ENCODE assay signal across 20 mouse cellular contexts in the genomic region with DNA sequence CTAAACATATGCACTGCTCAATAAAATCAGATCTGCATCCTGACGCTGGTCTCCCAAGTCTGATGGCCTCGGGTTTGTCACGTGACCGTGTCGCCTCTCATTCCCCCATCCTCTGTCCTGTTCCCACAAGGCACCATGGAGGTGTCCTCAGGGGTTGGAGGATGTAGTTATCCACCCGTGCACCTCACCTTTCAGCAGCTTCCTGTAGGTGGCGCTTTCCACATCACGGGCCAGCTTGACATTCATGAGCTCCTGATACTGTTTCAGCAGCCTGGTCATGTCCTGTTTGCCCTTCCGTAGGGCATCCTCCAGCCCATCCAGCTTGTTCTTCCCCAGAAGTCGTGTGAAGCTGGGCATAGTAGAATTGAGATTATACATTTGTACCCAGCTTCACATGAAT. TPM values are rescaled to one million over a fixed set of nuclear protein-coding genes. Genes with fewer than 3 reads are reported as not detected.
DNase-seq lines count a peak whose midpoint lies in the region; ATAC-seq and TF ChIP-seq lines count a peak whose summit lies in the region.
"Had no signal": no experiment of that assay in that cellular context is flagged by ENCODE, and none has a peak within 500 bp of the region (broad histone marks: within the 10 kb centered on the region; RNA-seq: fewer than 3 reads in every experiment).

No protein-coding gene starts in this region.

- no peak for DNase-seq in hindbrain, postnatal 0 days (ENCODE audit: low spot score)
- DNase-seq in midbrain, postnatal 0 days (ENCODE audit: low spot score), result no peak
- DNase-seq in R1 (ENCODE audit: low read depth, low spot score), result peak; percentile 77
- DNase-seq in stomach, postnatal 0 days (ENCODE audit: low spot score), result peak; percentile 16
- no peak for DNase-seq in left cerebral cortex, postnatal 10 days (ENCODE audit: extremely low spot score in 1 of 2, low spot score in 2 of 2)
- no peak for DNase-seq in layer of hippocampus, adult 9-10 months (ENCODE audit: low spot score)
- DNase-seq: adrenal gland, postnatal 25 days; cerebellum, adult 8-10 months; heart, postnatal 14 days; liver, embryonic 13.5 days; right cerebral cortex, adult 18-20 months had no signal

- WGBS in hindbrain, postnatal 0 days, result 79% methylated on average over 10 of the region's 10 CpGs
- 79% methylated on average over 10 of the region's 10 CpGs for WGBS in hindbrain, embryonic 12.5 days
- 80% methylated on average over 10 of the region's 10 CpGs for WGBS in midbrain, postnatal 0 days
- 80% methylated on average over 10 of the region's 10 CpGs for WGBS in midbrain, embryonic 16.5 days
- 77% methylated on average over 10 of the region's 10 CpGs for WGBS in stomach, postnatal 0 days

- no peak for ATAC-seq in hindbrain, postnatal 0 days
- no peak for ATAC-seq in hindbrain, embryonic 12.5 days (ENCODE audit: low FRiP score)
- ATAC-seq in midbrain, postnatal 0 days (ENCODE audit: low FRiP score), result no peak
- ATAC-seq in midbrain, embryonic 16.5 days, result no peak
- no peak for ATAC-seq in stomach, postnatal 0 days (ENCODE audit: low FRiP score, low TSS enrichment)
- ATAC-seq: forebrain, embryonic 14.5 days had no signal

- H3K36me3 ChIP-seq in hindbrain, postnatal 0 days (ENCODE audit: insufficient read depth, low read length), result no peaks in the 10 kb centered on the region
- no peaks in the 10 kb centered on the region for H3K36me3 ChIP-seq in hindbrain, embryonic 12.5 days
- H3K36me3 ChIP-seq in midbrain, postnatal 0 days (ENCODE audit: insufficient read depth, low read length), result no peaks in the 10 kb centered on the region
- H3K36me3 ChIP-seq in midbrain, embryonic 16.5 days (ENCODE audit: control insufficient read depth, insufficient read depth, low read length), result no peaks in the 10 kb centered on the region
- no peaks in the 10 kb centered on the region for H3K36me3 ChIP-seq in stomach, postnatal 0 days (ENCODE audit: control insufficient read depth, insufficient read depth, low read length)
- H3K36me3 ChIP-seq: embryonic facial prominence, embryonic 12.5 days; liver, embryonic 13.5 days; stomach, embryonic 15.5 days had no signal

- no peak overlapping the region for H3K27ac ChIP-seq in hindbrain, postnatal 0 days
- H3K27ac ChIP-seq in hindbrain, embryonic 12.5 days, result no peak overlapping the region
- H3K27ac ChIP-seq in midbrain, postnatal 0 days (ENCODE audit: low read depth, low read length), result no peak overlapping the region
- no peak overlapping the region for H3K27ac ChIP-seq in midbrain, embryonic 16.5 days (ENCODE audit: low read length)
- no peak overlapping the region for H3K27ac ChIP-seq in stomach, postnatal 0 days (replicated peaks)
- H3K27ac ChIP-seq: embryonic facial prominence, embryonic 12.5 days; liver, embryonic 13.5 days; stomach, embryonic 15.5 days had no signal

- H3K27me3 ChIP-seq in hindbrain, postnatal 0 days (ENCODE audit: insufficient read depth, low read length), result no peaks in the 10 kb centered on the region
- H3K27me3 ChIP-seq in hindbrain, embryonic 12.5 days, result no peaks in the 10 kb centered on the region
- H3K27me3 ChIP-seq in midbrain, postnatal 0 days (ENCODE audit: insufficient read depth, low read length), result no peaks in the 10 kb centered on the region
- no peaks in the 10 kb centered on the region for H3K27me3 ChIP-seq in midbrain, embryonic 16.5 days (ENCODE audit: control insufficient read depth, insufficient read depth, low read depth, low read length)
- no peaks in the 10 kb centered on the region for H3K27me3 ChIP-seq in stomach, postnatal 0 days (ENCODE audit: control insufficient read depth, insufficient read depth, low read length)
- H3K27me3 ChIP-seq: embryonic facial prominence, embryonic 12.5 days; liver, embryonic 13.5 days; stomach, embryonic 15.5 days had no signal

- no peak for TF ChIP-seq EP300 in stomach, postnatal 0 days (optimal IDR thresholded peaks at IDR 0.05)

- intact Hi-C loops in left cerebral cortex, postnatal 10 days (cut with DNase I), result no loop called here

- H3K9ac ChIP-seq in hindbrain, postnatal 0 days (replicated peaks; ENCODE audit: low read length), result no peak overlapping the region
- H3K9ac ChIP-seq in hindbrain, embryonic 12.5 days, result no peak overlapping the region
- no peak overlapping the region for H3K9ac ChIP-seq in midbrain, postnatal 0 days (replicated peaks; ENCODE audit: low read length, poor library complexity, severe bottlenecking)
- no peak overlapping the region for H3K9ac ChIP-seq in midbrain, embryonic 16.5 days (ENCODE audit: low read depth, low read length)
- H3K9ac ChIP-seq in stomach, postnatal 0 days (ENCODE audit: low read length), result no peak overlapping the region
- H3K9ac ChIP-seq: embryonic facial prominence, embryonic 12.5 days; liver, embryonic 13.5 days; stomach, embryonic 15.5 days had no signal

- TF ChIP-seq CTCF in hindbrain, postnatal 0 days (IDR thresholded peaks at IDR 0.05; ENCODE audit: low read depth), result peak; percentile 18; the same call in 1 of the 2 replicates
- peak; percentile 24 for TF ChIP-seq CTCF in midbrain, postnatal 0 days (IDR thresholded peaks at IDR 0.05)
- peak; percentile 49 for TF ChIP-seq CTCF in stomach, postnatal 0 days (IDR thresholded peaks at IDR 0.05; ENCODE audit: low read depth)

- no peak overlapping the region for H3K4me3 ChIP-seq in hindbrain, postnatal 0 days (ENCODE audit: low read length)
- no peak overlapping the region for H3K4me3 ChIP-seq in hindbrain, embryonic 12.5 days
- H3K4me3 ChIP-seq in midbrain, postnatal 0 days (ENCODE audit: low read depth, low read length), result no peak overlapping the region
- H3K4me3 ChIP-seq in midbrain, embryonic 16.5 days (ENCODE audit: low read depth, low read length), result no peak overlapping the region
- no peak overlapping the region for H3K4me3 ChIP-seq in stomach, postnatal 0 days (ENCODE audit: low read depth, low read length)
- H3K4me3 ChIP-seq: embryonic facial prominence, embryonic 12.5 days; liver, embryonic 13.5 days; stomach, embryonic 15.5 days had no signal

- no peaks in the 10 kb centered on the region for H3K9me3 ChIP-seq in hindbrain, postnatal 0 days (ENCODE audit: low read length)
- no peaks in the 10 kb centered on the region for H3K9me3 ChIP-seq in hindbrain, embryonic 12.5 days (replicated peaks)
- no peaks in the 10 kb centered on the region for H3K9me3 ChIP-seq in midbrain, postnatal 0 days (ENCODE audit: low read length)
- no peaks in the 10 kb centered on the region for H3K9me3 ChIP-seq in midbrain, embryonic 16.5 days (replicated peaks; ENCODE audit: control insufficient read depth, low read length, poor library complexity, severe bottlenecking)
- no peaks in the 10 kb centered on the region for H3K9me3 ChIP-seq in stomach, postnatal 0 days (ENCODE audit: control insufficient read depth, low read length)
- H3K9me3 ChIP-seq: embryonic facial prominence, embryonic 12.5 days; liver, embryonic 13.5 days; stomach, embryonic 15.5 days had no signal

- no peaks in the 10 kb centered on the region for H3K4me1 ChIP-seq in hindbrain, postnatal 0 days (ENCODE audit: insufficient read depth, low read length)
- H3K4me1 ChIP-seq in hindbrain, embryonic 12.5 days, result no peaks in the 10 kb centered on the region
- no peaks in the 10 kb centered on the region for H3K4me1 ChIP-seq in midbrain, postnatal 0 days (ENCODE audit: insufficient read depth, low read length)
- H3K4me1 ChIP-seq in midbrain, embryonic 16.5 days (ENCODE audit: control insufficient read depth, insufficient read depth, low read length), result no peaks in the 10 kb centered on the region
- H3K4me1 ChIP-seq in stomach, postnatal 0 days (replicated peaks; ENCODE audit: control insufficient read depth, insufficient read depth), result no peaks in the 10 kb centered on the region
- H3K4me1 ChIP-seq: embryonic facial prominence, embryonic 12.5 days; liver, embryonic 13.5 days; stomach, embryonic 15.5 days had no signal

- H3K4me2 ChIP-seq in hindbrain, postnatal 0 days (ENCODE audit: low read depth, low read length), result no peak overlapping the region
- H3K4me2 ChIP-seq in hindbrain, embryonic 12.5 days (replicated peaks), result no peak overlapping the region
- no peak overlapping the region for H3K4me2 ChIP-seq in midbrain, postnatal 0 days (ENCODE audit: low read depth, low read length, poor library complexity, severe bottlenecking)
- H3K4me2 ChIP-seq in midbrain, embryonic 16.5 days (ENCODE audit: low read length), result no peak overlapping the region
- H3K4me2 ChIP-seq in stomach, postnatal 0 days (replicated peaks; ENCODE audit: low read depth), result no peak overlapping the region
- H3K4me2 ChIP-seq: embryonic facial prominence, embryonic 12.5 days; liver, embryonic 13.5 days; stomach, embryonic 15.5 days had no signal

RNA-seq across cellular contexts. Expression of a gene that starts 14.5 kb away (rescaled TPM):
- total RNA-seq in hindbrain, postnatal 0 days (2014; rRNA removed), result 0.10 and 0.47 TPM in 2 replicates
- polyA plus RNA-seq in hindbrain, postnatal 0 days (2015; fragmentation: Nextera tagmentation; extraction: Ambion mirVana), result 0.09 and 0.15 TPM in 2 replicates
- 0.08 and 0.18 TPM in 2 replicates for polyA plus RNA-seq in hindbrain, embryonic 12.5 days (2016; fragmentation: Nextera tagmentation; extraction: Ambion mirVana)
- 0.05 TPM in 1 of 2 replicates, not detected in the other for total RNA-seq in midbrain, postnatal 0 days (2014; rRNA removed)
- 0.12 TPM in 2 replicates for polyA plus RNA-seq in midbrain, postnatal 0 days (2015; fragmentation: Nextera tagmentation; extraction: Ambion mirVana)
- polyA plus RNA-seq in midbrain, embryonic 16.5 days (2015; fragmentation: Nextera tagmentation; extraction: Ambion mirVana), result 0.07 and 0.08 TPM in 2 replicates
- 0.57 and 0.94 TPM in 2 replicates for polyA plus RNA-seq in stomach, postnatal 0 days (2015; fragmentation: Nextera tagmentation; extraction: Ambion mirVana)
- not detected for total RNA-seq in left cerebral cortex, postnatal 10 days (2021)
- total RNA-seq: adrenal gland, postnatal 25 days; heart, postnatal 14 days; megakaryocyte-erythroid progenitor cell, adult 5-6 weeks had no signal
- polyA plus RNA-seq: forebrain, embryonic 14.5 days; gonadal fat pad, adult 2 months; liver, embryonic 13.5 days; neural tube, embryonic 11.5 days had no signal

RNA-seq across cellular contexts. Expression of a gene that starts 25.5 kb away (rescaled TPM):
- 0.11 TPM in 1 of 2 replicates, not detected in the other for total RNA-seq in hindbrain, postnatal 0 days (2014; rRNA removed)
- polyA plus RNA-seq in hindbrain, postnatal 0 days (2015; fragmentation: Nextera tagmentation; extraction: Ambion mirVana), result 0.11 and 0.26 TPM in 2 replicates
- polyA plus RNA-seq in hindbrain, embryonic 12.5 days (2016; fragmentation: Nextera tagmentation; extraction: Ambion mirVana), result 0.14 and 0.30 TPM in 2 replicates
- total RNA-seq in midbrain, postnatal 0 days (2014; rRNA removed), result 0.09 TPM in 1 of 2 replicates, not detected in the other
- polyA plus RNA-seq in midbrain, postnatal 0 days (2015; fragmentation: Nextera tagmentation; extraction: Ambion mirVana), result 0.41 and 0.50 TPM in 2 replicates
- polyA plus RNA-seq in midbrain, embryonic 16.5 days (2015; fragmentation: Nextera tagmentation; extraction: Ambion mirVana), result 0.19 TPM in 2 replicates
- 0.18 and 0.21 TPM in 2 replicates for polyA plus RNA-seq in stomach, postnatal 0 days (2015; fragmentation: Nextera tagmentation; extraction: Ambion mirVana)
- total RNA-seq in left cerebral cortex, postnatal 10 days (2021), result not detected
- total RNA-seq: adrenal gland, postnatal 25 days; megakaryocyte-erythroid progenitor cell, adult 5-6 weeks had no signal
- polyA plus RNA-seq: gonadal fat pad, adult 2 months; liver, embryonic 13.5 days had no signal

RNA-seq across cellular contexts. Expression of a gene that starts 37.7 kb away (rescaled TPM):
- not detected in 2 replicates for total RNA-seq in hindbrain, postnatal 0 days (2014; rRNA removed)
- polyA plus RNA-seq in hindbrain, postnatal 0 days (2015; fragmentation: Nextera tagmentation; extraction: Ambion mirVana), result not detected in 2 replicates
- not detected in 2 replicates for polyA plus RNA-seq in hindbrain, embryonic 12.5 days (2016; fragmentation: Nextera tagmentation; extraction: Ambion mirVana)
- not detected in 2 replicates for total RNA-seq in midbrain, postnatal 0 days (2014; rRNA removed)
- polyA plus RNA-seq in midbrain, postnatal 0 days (2015; fragmentation: Nextera tagmentation; extraction: Ambion mirVana), result not detected in 2 replicates
- polyA plus RNA-seq in midbrain, embryonic 16.5 days (2015; fragmentation: Nextera tagmentation; extraction: Ambion mirVana), result not detected in 2 replicates
- 0.06 TPM in 1 of 2 replicates, not detected in the other for polyA plus RNA-seq in stomach, postnatal 0 days (2015; fragmentation: Nextera tagmentation; extraction: Ambion mirVana)
- total RNA-seq in left cerebral cortex, postnatal 10 days (2021), result not detected
- total RNA-seq: adrenal gland, postnatal 25 days; heart, postnatal 14 days; megakaryocyte-erythroid progenitor cell, adult 5-6 weeks had no signal
- polyA plus RNA-seq: embryonic facial prominence, embryonic 12.5 days; forebrain, embryonic 14.5 days; gonadal fat pad, adult 2 months; kidney, embryonic 16.5 days; liver, embryonic 13.5 days; neural tube, embryonic 11.5 days; stomach, embryonic 15.5 days had no signal

RNA-seq across cellular contexts. Expression of a gene that starts 39.8 kb away (rescaled TPM):
- not detected in 2 replicates for total RNA-seq in hindbrain, postnatal 0 days (2014; rRNA removed)
- polyA plus RNA-seq in hindbrain, postnatal 0 days (2015; fragmentation: Nextera tagmentation; extraction: Ambion mirVana), result not detected in 2 replicates
- not detected in 2 replicates for polyA plus RNA-seq in hindbrain, embryonic 12.5 days (2016; fragmentation: Nextera tagmentation; extraction: Ambion mirVana)
- total RNA-seq in midbrain, postnatal 0 days (2014; rRNA removed), result not detected in 2 replicates
- polyA plus RNA-seq in midbrain, postnatal 0 days (2015; fragmentation: Nextera tagmentation; extraction: Ambion mirVana), result not detected in 2 replicates
- not detected in 2 replicates for polyA plus RNA-seq in midbrain, embryonic 16.5 days (2015; fragmentation: Nextera tagmentation; extraction: Ambion mirVana)
- not detected in 2 replicates for polyA plus RNA-seq in stomach, postnatal 0 days (2015; fragmentation: Nextera tagmentation; extraction: Ambion mirVana)
- not detected for total RNA-seq in left cerebral cortex, postnatal 10 days (2021)
- total RNA-seq: adrenal gland, postnatal 25 days; heart, postnatal 14 days; megakaryocyte-erythroid progenitor cell, adult 5-6 weeks had no signal
- polyA plus RNA-seq: embryonic facial prominence, embryonic 12.5 days; forebrain, embryonic 14.5 days; gonadal fat pad, adult 2 months; kidney, embryonic 16.5 days; liver, embryonic 13.5 days; neural tube, embryonic 11.5 days; stomach, embryonic 15.5 days had no signal

RNA-seq across cellular contexts. Expression of a gene that starts 55.6 kb away (rescaled TPM):
- total RNA-seq in hindbrain, postnatal 0 days (2014; rRNA removed), result not detected in 2 replicates
- not detected in 2 replicates for polyA plus RNA-seq in hindbrain, postnatal 0 days (2015; fragmentation: Nextera tagmentation; extraction: Ambion mirVana)
- polyA plus RNA-seq in hindbrain, embryonic 12.5 days (2016; fragmentation: Nextera tagmentation; extraction: Ambion mirVana), result not detected in 2 replicates
- not detected in 2 replicates for total RNA-seq in midbrain, postnatal 0 days (2014; rRNA removed)
- not detected in 2 replicates for polyA plus RNA-seq in midbrain, postnatal 0 days (2015; fragmentation: Nextera tagmentation; extraction: Ambion mirVana)
- polyA plus RNA-seq in midbrain, embryonic 16.5 days (2015; fragmentation: Nextera tagmentation; extraction: Ambion mirVana), result not detected in 2 replicates
- polyA plus RNA-seq in stomach, postnatal 0 days (2015; fragmentation: Nextera tagmentation; extraction: Ambion mirVana), result 0.10 and 0.15 TPM in 2 replicates
- not detected for total RNA-seq in left cerebral cortex, postnatal 10 days (2021)
- total RNA-seq: adrenal gland, postnatal 25 days; megakaryocyte-erythroid progenitor cell, adult 5-6 weeks had no signal
- polyA plus RNA-seq: forebrain, embryonic 14.5 days; gonadal fat pad, adult 2 months; kidney, embryonic 16.5 days; liver, embryonic 13.5 days; neural tube, embryonic 11.5 days; stomach, embryonic 15.5 days had no signal

Comparison
In these comparisons a context has a peak if more than half of its experiments do, and no peak if none do; other contexts are left out.
1. DNase-seq: peak in R1 (single experiment) and stomach, postnatal 0 days (single experiment); none in hindbrain, postnatal 0 days (single experiment), midbrain, postnatal 0 days (single experiment), left cerebral cortex, postnatal 10 days (0 of 2) and layer of hippocampus, adult 9-10 months (single experiment).
2. Peak in every context shown above with its lines, with median percentiles within 50 percentile points of each other: CTCF ChIP-seq.